Mouse (Mus musculus): Measurements from ENCODE around the gene Mbnl2.
A peak's percentile ranks its signal among the peaks of the same experiment; 100 is the strongest.

The Mbnl2 gene

DNA sequence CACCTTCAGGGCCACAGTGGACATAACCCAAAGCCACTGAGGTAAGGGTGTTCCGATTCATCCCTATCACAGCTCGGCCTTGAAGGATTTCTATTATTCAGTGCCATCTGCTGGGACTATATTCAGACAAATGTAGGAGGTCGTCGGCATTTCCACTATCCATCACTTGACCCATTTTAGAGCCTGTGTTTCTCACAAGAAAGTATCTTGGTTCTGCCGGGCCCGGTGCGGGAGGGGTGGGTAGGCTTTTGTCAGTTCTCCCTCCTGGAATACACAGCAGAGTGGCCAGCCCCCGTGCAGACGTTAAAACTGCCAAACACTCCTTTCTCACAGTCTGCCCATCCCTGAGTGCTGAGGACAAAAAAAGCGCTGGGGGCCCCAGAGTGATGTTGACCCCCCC lies 134.4 kb downstream of the Mbnl2 start:
- DNase-seq (ENCODE audit: low read depth, low spot score) = no peak

DNA sequence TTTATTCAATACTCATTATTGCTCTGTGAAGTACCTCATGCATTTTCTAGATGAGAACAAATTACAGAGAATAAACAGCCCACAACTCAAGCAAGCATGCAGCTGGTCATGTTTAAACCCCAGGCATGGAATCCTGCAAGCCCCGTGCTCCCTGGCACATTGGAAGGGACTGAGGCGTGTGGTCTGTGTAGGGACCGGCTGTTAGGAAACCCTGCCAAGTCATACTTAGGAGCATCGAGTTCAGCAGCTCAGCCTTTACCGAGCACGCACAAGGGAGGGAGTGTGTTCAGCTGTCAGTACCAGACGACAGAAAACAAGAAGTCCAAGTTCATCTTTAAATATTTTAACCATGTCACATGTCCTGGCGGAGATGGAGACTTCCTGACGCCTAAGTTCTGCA lies 141.4 kb downstream of the Mbnl2 start:
- DNase-seq (ENCODE audit: low read depth, low spot score) = no peak

DNA sequence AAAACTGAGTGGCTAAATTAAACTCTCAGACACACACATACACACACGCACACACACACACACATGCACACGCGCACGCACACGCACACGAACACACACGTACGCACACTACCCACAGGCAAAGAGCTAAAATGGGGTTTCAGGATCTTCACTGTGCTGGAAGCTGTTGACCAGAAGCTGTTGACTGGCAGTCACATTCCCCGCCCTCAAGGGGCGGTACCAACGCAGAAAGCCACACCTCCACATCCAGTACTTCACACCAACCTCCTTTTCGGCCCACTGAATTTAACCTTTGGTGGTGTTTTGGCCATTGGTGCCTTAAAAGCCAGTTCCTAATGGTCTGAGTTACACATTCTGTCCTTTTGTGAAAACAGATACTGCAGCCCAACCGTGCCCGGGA lies 143.5 kb downstream of the Mbnl2 start:
- peak; percentile 35 for DNase-seq (ENCODE audit: low read depth, low spot score)

DNA sequence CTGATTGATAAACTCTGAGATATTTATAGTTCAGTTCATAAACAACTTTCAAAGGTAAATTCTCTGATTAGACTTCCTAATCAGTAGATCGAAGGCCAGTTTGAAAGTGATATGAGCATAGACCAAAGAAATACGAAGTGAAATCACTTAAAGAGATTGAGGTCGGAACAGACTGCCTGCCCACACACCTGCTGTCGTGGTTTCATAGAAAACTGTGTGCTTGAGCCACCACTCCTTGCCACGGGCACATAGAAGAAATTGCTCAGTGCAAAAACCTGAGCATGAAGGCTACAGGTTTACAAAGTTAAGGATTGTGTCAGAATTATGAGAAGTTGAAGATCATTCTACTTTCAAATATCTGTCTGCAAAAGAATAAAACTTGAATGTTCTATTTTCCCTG lies 153.0 kb downstream of the Mbnl2 start:
- no peak for DNase-seq (ENCODE audit: low read depth, low spot score)

DNA sequence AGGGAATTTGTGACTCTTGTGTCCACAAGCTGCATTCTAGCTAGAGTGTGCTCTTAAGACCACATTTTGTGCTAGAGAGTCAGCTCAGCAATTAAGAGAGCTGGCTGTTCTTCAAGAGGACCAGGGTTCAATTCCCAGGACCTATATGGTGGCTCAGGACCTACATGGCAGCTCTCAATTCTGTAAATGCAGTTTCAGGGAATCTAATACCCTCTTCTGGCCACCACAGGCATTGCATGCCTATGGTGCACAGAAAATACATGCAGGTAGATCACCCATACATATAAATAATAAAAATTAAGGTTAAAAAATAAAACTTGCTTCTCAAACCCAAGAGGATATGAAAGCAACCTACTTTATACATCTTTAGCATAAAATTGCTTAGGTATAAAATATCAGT lies 157.3 kb downstream of the Mbnl2 start:
- DNase-seq (ENCODE audit: low read depth, low spot score) = peak; percentile 67

DNA sequence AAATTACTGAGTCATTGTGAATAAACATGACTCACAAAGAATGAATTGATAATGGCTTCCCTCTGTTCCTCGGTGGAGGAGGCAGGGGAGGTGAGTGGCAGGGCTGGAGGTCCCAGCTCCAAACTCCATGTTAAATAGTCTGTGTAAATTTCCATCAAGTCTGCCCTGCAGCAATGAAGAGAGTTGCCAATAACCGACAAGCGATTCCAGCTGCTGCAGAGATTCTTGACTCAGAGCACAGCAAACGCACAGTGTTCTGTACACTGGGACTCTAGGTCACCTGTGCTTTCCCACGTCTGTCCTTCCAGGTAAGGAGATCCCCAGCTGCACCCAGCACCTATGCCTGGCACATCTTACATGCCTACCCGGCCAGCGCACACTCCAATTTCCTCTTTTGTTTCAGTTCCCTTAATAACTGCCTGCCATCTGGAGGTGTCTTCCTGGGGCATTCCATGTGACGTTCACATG lies 158.5 kb downstream of the Mbnl2 start:
- peak; percentile 86 for DNase-seq (ENCODE audit: low read depth, low spot score)

DNA sequence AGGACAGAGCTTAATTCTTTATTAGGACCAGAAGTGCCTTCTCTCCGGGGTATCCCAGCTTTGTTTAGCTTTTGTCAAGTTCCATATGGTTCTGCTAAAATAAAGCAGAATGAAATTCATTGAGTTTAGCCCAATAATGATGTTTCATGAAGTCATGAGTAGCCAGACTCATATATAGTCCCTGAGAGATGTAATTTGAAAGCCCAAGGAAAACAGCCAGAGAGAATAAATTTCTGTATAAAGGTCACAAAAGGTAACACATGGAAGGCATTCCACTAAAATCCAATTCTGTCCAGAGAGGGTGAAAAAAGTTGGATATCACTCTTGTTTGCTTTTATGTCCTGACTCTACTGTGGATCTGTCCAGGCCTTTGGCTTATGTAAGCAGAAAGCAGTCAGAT lies 159.4 kb downstream of the Mbnl2 start:
- DNase-seq (ENCODE audit: low read depth, low spot score) = no peak

DNA sequence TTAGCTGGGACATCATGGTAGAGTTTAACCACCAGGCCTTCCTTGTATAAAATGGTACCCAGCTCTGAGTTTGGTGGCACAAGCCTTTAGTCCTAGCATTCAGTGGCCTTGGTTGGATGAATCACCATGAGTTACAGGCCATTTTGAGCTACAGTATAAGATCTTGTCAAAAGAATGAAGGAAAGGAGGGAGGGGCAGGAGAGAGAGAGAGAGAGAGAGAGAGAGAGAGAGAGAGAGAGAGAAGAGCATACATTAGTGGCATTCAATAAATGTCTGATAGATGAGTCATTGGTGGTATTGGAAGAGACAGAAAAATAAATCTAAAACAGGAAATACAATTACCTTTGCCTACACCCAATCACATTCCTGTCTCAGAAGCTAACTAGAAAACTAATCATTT lies 165.2 kb downstream of the Mbnl2 start:
- peak; percentile 55 for DNase-seq (ENCODE audit: low read depth, low spot score)

DNA sequence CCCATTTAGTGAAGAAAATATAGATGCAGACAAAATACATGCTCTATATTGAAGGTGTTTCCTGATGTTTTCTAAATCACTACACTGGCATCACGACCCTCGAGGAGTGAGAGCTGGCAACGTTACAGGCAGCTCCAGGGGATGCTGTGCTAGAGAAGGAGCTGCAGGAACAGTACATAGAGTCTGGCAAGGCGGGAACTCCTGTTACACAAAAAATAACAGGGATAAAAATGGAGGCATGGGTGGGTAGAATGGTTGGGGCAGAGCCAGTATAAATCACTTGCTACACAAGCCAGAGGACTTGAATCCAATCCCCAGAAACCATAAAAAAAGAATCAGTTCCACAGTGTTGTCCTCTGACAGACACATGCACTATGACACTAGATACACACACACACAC lies 165.8 kb downstream of the Mbnl2 start:
- DNase-seq (ENCODE audit: low read depth, low spot score) = peak; percentile 21

DNA sequence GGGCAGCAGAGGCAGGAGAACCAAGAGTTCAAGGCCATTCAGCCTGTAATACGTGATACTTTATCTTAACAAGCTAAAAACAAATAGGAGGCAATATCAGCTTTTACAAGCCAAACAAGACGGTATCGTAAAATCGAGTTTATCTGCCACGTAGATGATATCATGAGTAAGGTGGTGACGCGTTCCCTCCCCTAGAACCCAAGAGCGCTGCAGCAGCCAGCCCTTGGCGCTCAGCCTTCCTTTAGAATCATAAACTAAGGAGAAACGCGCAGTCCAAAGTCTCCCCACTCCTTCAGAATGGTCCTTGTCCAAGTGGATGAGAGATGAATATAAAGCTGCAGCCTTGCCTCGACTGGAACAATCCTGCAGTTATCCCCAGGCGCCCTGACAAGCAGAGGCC lies 166.4 kb downstream of the Mbnl2 start:
- no peak for DNase-seq (ENCODE audit: low read depth, low spot score)

DNA sequence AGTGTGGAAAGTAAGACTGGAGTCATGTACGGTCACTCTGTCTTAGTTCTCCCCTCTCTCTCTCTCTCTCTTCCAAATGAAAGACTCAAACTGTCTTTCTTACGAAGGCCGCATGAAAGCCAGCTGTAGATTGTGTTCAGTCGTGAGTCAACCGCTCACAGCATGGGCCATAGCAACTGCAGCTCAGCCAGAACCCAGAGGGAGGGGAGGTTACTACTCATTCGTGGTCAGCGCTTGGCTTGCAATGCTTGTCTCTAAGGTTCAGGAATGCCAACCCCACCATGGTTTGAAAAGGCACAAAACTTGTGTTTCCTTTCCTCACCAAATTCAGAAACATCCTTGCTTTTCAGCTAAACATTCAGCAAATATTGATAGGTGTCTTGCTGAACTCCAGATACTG lies 178.8 kb downstream of the Mbnl2 start:
- peak; percentile 64 for DNase-seq (ENCODE audit: low read depth, low spot score)

DNA sequence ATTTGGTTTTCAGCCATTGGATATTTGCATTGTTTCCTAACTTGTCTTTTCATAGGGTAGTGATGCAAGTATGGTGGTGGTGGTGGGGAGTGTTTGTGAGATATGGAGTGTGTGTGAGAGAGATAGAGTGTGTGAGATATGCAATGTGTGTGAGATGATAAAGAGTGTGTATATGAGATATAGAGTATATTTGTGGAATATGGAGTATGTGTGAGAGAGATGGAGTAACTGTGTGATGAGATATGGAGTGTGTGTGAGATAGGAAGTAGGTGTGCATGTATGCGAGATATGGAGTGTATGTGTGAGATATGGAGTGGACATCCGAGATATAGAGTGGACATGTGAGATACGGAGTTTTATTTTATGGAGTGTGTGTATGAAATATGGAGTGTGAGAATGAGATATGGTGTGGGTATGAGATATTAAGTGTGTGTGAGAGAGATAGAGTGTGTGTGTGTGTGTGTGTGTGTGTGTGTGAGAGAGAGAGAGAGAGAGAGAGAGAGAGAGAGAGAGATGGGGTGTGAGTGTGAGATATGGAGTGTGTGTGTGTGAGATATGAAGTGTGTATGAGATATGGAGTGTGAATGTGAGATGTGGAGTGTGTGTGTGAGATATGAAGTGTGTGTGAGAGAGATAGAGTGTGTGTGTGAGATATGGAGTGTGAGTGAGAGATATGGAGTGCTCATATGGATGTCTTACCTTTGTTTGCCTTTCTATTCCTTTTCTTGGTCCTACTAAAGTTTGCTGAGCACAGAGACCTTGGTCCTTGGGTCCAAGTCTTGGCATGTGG lies 188.7 kb downstream of the Mbnl2 start:
- no peak for DNase-seq (ENCODE audit: low read depth, low spot score)

DNA sequence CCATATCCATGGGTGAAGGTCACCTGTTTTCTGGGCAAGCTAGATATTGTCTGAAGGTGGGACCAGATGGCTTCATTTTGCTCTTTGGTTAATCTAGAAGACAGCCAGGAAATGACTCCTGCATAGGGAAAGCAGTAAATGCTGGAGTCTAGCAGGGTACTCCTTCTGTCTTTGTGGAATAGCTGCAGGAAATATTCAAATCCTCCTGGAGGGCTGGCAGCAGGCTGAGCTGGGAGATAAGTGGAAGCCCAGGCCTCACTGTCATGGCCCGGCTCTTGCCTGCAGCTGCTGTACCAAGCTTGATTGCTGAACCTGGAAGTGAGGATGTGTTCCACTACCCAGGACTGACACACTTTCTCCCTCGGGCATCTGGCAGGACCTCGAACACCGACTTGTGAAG lies 191.3 kb downstream of the Mbnl2 start:
- DNase-seq (ENCODE audit: low read depth, low spot score) = no peak

DNA sequence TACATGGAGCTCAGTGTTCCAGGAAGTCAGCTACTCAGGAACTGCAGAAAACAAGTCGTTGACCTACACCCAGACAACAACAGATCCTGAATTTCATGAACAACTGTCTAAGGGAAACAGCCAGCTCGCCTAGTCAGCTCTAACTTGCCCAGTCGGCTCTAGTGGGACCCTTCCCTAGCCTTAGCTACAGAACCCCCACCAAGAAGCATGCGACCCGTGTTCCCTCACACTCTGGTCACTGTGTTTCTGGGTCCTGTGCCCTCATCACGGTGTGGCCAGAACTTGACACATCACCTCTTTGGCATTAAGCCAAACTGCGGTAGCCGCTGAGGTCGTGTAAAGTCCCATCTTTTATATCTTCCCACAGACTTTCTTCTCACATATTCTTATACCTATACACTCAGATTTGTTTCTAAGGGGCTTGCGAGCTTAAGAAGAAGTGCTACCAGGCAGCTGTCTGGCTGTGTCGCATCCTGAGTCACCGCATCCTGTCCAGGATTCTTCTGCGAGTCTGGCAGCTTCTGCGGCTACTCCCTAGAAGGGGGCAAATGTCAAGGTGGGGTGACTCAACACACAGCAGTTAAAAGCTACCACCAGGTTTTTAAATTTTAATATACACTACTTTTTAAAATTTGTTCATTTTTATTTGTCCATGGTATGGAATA lies 193.8 kb downstream of the Mbnl2 start:
- DNase-seq (ENCODE audit: low read depth, low spot score) = peak; percentile 84

DNA sequence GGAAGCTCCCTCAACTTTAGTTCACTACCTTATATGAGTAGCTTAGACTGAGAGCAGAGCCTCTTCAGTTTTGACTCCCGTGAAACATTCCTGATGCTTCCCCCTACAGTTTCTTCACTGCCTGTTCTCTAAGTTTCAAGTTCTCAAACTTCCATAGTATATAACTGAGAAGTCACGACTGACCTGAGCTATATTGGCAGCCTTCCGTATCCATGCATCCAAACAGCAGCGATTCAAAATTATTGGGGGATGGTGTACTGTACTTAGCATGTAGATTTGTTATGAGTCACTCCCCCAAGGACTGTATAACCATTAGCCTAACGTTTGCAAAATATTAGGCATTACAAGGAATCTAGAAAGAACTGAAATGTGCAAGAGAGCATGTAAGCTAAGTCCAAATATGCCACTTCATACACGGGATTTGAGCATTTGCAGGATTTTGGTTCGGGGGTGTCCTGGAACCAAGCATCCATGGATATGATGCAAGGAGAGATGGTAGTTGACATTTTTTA lies 200.8 kb downstream of the Mbnl2 start:
- DNase-seq (ENCODE audit: low read depth, low spot score) = peak; percentile 38

DNA sequence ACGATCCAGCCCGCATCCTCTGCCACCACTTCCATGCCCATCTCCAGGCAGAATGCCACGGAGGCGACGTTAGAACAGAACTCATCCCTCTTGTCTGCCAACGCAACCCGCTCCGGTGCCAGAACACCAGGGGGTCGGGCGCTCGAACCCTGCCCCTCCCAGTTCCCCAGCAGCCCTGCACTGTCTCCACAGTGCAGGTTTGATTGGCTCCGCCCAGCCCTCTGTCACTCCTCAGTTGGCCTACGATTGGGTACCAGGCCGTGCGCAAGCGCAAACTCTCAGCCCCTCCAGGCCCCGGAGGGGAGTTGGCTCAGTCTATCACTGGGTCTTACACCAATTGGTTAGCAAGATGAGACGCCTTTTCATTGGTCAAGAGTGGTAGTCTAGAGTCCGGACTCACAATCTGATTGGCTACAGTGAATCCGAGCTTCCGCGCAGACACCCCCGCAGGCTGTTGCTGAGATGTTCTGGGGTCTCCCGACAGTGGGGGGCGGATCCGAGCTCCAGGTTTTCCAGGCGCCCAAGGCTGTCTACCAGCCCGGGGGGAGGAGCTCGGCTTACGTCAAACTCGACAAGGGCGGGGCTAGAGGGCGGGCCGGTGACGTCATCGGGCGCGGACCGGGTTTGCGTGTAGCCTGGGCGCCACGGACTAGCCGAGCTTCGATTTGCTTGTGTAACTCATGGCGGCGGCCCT lies 202.0 kb downstream of the Mbnl2 start:
- peak; percentile 100 for DNase-seq (ENCODE audit: low read depth, low spot score)

DNA sequence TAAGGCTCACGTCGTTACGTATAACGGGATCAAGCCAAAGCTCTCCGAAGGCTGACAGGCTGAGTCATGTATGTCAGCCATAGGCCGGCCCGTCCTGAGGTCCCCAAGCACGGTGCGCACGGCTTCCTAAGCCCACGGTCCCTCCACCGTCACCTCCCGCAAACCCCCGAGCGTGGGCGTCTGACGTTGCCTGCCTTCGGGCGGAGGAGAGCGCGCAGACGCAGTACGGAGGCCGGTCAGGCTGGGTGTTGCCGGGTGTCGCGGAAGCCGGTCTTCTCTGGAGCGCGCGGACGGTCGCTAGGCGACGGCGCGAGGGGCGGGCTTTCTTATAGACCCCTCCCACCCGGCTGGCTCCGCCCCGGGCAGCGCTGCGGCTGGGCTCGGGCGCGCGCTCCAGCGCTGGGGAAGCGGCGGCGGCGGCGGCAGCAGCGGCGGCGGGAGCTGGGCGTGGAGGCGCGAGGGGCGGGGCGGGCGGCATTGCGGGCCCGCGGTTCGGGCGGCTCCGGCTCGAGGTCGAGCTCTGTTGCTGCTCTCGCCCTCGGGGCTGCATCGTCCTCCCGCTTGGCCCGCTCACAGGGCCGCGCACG lies 202.6 kb downstream of the Mbnl2 start, which contains the start of gene Rap2a:
Rap2a (plus strand) TSS at position 463 of the 587 bp plus-strand sequence.
- DNase-seq (ENCODE audit: low read depth, low spot score) = peak; percentile 91

DNA sequence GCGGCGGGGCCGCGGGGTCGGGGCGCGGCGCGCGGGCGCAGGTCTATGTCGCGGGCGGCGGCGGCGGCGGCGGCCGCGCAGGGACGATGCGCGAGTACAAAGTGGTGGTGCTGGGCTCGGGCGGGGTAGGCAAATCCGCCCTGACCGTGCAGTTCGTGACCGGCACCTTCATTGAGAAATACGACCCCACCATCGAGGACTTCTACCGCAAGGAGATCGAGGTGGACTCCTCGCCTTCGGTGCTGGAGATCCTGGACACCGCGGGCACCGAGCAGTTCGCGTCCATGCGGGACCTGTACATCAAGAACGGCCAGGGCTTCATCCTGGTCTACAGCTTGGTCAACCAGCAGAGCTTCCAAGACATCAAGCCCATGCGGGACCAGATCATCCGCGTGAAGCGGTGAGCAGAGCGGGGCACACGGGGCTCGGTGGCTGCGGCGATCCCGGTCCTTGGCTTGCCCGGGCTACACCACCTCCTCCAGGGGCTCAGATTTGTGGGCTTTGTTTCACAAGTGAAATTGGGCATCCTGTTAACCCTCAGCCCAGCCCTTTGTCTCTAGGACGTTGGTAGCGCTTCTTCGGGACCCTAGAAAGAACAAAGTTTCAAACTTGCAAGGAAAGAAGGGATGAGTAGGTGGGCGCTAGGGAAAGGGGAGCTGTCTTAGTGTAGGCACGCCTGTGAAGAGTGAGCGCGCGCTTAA lies 203.3 kb downstream of the Mbnl2 start:
- DNase-seq (ENCODE audit: low read depth, low spot score) = peak; percentile 46

DNA sequence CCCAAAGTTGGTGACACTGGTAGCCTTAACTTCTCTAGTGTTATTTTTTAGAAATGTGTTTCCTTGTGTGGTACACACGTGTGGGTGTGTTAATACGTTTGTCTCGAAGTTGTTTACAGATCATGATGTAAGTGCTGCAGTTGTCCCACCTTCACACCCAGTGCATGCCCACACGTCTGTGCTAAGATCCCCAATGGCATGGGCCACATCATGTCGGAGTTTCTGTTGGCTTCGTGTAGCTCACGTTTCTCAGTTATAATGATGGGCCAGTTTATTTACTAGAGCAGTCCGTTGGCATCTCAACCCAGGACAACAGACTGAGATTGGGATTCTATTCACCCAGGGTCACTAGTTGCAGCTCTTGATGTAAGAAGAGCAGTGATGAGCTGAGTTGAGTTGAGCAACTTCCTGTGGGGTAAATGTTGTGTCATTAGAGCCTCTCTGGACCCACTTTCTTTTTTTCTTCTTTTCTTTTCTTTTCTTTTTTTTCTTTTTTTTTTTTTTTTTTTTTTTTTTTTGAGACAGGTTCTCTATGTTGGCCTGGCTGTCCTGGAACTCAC lies 205.0 kb downstream of the Mbnl2 start:
- DNase-seq (ENCODE audit: low read depth, low spot score) = peak; percentile 23

DNA sequence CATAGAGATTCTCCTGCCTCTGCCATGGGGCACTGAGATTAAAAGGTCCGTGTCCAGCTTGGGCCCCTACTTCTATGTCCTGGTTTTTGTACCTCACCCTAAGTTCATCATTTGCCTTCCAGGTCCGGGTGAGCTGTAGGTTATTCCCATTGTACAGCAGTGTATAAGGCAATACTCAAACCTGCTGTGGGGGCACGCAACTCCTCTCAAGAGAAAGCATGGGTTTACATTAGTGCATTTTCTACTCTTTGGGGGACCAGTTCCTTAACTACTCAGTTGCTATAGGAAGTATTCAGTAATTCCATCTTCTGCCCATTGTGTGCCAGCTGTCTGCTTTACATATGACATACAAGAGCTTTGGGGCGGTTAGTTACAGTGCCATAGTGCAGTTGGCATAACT lies 205.5 kb downstream of the Mbnl2 start:
- no peak for DNase-seq (ENCODE audit: low read depth, low spot score)

Measured in 3T3-L1 (cell line).